Mouse (Mus musculus): ENCODE data around the gene Hivep3.

Gene Hivep3

GRCm38 (mm10) chr4:120057529-120057928, 323.9 kb downstream of the Hivep3 start:
- DNase-seq (ENCODE audit: low spot score in 2 of 2), result no peak

DNA sequence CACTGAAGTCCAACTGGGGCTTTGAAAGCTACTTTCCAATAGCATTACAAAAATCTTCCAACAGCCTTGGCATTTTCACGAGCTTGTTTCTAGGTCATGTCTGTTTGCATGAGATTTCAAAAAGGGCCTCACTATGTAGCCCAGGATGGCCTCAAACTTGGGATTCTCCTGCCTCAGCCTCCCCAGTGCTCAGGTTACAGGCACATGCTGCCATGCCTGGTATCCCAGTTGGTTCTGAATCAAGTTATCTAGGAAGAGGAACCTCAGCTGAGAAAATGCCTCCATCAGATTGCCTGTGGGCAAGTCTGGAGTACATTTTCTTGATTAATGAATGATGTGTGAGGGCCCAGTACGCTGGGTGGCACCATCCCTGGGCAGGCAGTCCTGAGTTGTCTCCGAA, 324.6 kb downstream of the Hivep3 start:
- no peak for DNase-seq (ENCODE audit: low spot score in 2 of 2)

DNA sequence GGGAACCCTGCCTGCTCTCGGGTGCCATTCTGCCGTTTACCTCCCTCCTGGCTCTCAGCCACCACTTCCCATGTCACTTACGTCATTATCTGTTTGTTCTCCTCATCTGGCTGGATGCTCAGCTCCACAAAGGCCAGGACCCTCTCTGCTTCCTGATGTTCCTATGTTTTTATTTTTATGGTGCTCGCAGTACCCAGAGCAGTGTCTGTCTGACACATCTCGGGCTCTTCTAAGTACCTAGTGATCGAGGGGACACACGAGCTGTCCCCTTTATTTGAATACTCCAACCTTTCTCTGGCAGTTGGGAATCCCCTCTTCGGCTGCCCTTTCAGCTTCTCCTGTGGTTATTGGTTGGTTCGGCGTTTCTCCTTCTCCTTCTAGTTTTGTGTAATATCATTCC, 325.2 kb downstream of the Hivep3 start:
- DNase-seq (ENCODE audit: low spot score in 2 of 2), result no peak

DNA sequence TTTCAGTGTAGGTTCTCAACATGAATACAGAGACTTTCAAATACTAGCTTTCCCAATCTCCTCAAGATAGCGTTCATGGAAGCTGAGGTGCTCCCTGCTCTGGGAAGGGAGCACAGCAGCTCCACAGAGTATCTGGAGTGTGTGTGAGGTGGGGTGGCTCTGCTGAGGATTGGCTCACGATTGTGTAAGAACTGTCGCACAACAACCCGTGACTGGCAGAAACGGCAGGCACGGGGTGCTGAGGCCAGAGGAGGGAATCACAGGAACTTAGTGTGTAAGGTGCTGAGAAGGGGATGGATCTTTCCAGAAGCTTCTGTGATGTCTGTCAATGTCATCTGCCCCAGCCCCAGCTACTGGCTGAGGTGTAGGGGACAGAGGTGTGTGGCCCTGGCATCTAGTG, 328.1 kb downstream of the Hivep3 start:
- DNase-seq (ENCODE audit: low spot score in 2 of 2), result no peak

DNA sequence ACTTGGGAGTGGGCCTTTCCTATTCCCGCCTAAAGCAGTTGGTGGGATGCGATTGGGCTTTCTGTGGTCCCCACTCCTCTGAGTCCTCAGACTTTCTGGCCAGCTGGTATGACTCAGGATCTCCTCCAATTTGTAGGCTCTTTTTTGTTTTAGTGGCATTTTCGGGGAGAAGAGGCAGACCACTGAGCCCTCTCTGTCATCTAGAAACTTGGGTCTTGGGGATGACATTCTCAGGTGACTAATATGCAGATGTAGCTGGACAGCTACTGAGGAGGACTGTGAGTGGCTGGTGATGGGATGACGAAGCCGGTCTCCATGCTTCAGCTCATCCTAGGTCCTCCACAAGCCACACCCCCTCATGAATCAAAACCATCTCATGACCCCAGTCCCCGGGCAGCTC, 328.6 kb downstream of the Hivep3 start:
- DNase-seq (ENCODE audit: low spot score in 2 of 2), result no peak

DNA sequence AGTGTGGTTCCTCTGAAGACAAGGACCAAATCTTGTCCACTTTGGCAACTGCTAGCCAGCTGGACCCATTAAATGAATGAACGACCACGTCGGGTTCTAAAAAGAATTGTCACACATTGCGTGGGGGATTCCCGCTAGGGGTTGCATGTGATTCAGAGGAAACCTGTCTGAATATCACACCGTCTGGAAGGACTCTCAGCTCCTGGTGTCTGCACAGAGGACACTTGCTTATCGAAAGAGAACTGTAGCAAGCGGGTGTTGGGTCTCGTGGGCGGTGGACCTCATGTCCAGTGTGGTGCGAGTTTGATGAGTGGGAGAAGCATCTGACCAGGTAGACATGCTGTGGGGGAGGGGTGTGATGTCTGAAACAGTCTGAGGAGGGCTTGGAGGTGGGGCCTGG, 329.2 kb downstream of the Hivep3 start:
- DNase-seq (ENCODE audit: low spot score in 2 of 2), result no peak

DNA sequence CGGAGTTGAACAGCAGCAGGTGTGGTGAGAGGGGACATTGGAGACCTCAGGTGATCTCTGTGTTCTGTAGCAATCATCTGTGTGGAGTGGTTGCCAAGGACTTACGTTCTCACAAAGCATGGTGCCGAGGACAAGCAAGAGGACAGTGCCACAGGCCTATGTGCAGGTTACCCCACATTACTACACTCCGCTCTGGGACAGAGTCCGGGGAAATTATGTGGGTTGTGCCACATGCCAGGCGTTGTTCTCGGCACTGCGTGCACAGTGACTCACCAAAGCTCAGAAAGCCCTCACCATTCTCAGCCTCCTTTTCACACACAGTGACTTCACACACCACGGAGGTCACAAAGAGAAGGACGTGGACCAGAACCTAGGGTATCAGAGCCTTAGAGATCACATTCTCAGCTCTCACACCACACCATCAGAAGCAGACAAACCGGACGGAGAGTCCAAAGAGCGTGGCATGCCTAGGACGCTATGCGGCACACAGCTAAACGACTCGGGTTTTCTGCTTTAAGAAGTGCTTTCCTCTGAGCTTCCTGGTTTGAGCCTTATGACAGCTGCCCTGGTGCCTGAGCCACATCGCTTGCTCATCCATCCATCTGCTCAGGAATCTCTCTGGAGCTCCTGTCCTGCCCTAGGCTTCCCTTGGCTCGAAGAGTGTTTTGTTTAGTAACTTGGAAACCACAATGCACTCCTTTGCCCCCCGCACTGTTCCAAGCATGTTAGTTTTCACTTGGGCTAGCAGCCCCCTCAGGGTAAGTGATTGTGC, 330.0 kb downstream of the Hivep3 start:
- DNase-seq (ENCODE audit: low spot score in 2 of 2), result no peak

DNA sequence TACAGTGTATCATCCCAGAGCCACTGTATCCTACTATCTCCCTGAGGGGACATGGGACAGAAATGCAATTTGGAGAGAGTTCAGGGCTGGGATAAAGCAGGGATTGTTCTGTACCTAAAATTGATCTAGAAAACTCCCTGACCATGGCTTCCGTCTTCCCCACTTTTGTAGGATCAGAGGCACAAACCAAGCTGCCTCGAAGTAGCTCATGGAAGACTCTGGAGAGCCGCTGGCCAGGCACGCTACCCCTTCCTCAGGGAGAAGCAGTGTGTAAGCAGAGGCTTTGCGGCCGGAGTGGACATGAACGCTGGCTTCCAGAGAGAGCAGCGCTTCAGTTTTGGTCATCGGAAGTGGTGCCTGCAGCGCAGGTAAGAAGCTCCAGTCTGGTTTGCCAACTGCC, 331.1 kb downstream of the Hivep3 start, which contains the start of gene AL607142.1:
Gene AL607142.1 (plus strand): TSS at position 301 of the 400 bp plus-strand sequence.
- no peak for DNase-seq (ENCODE audit: low spot score in 2 of 2)

DNA sequence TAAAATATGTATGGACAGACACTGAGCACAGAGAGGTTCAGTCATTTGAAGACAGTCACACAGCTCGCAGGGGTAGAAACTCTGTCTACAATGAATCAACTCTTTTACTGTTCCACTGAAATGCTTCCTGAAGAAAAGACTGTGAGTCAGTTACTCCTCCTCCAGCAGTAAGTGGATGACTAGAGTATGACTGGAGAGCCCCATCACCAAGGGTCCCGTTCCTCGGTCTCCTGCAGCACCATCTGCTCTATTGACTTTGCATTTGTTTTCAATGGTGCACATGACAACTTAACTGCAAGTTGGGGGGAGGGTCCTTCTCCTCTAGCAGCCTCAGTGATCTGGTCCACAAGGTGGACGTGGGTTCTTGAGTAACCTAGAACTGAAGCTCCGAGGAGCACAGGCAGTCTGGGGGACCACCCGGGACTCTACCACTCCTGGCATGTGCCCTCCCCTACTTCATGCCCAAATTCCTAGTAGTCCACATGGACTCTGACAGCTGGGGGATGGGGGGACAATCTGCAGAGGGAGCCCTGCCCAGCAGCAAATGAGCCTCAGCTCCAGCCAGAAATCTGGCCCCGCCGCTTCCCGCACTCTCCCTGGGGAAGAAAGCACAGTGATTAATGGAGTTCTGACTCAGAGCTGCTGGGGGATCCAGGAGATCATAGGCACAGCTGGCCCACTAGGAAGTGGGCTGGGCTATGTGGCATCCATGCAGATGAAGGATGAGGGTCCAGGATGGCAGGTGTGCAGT, 333.4 kb downstream of the Hivep3 start:
- DNase-seq (ENCODE audit: low spot score in 2 of 2), result no peak

GRCm38 (mm10) chr4:120067592-120068235, 334.1 kb downstream of the Hivep3 start:
- no peak for DNase-seq (ENCODE audit: low spot score in 2 of 2)

DNA sequence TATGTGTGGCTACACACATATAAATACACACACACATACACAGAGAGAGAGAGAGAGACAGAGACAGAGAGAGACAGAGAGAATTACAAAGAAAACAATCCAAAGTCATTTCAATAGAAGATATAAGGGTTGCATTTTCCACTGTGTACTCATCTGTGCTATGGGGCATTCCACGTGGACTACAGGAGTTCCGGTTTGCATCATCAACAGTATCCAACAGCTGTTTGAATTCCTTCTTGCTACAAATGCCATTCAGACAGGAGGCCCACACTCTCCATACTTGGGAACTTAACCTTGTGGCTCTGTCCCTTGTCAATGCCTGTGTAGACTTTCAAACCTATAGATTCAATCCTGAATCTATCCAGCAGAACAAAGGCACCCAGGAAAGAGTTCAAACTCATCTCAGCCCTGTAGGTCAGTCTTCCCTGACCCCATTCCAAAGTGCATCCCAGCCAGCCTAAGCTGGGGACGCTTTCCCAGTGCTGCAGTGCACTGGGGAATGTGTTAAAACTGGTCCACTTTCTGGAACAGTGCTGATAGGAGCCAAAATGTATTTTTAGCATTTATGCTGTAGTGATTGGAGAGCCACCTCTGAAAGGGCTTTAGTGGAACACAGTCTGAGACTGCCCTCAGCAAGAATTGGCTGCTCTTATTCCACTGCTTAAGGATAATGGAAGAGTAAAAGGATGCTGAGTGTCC, 335.4 kb downstream of the Hivep3 start:
- DNase-seq (ENCODE audit: low spot score in 2 of 2), result no peak

GRCm38 (mm10) chr4:120069582-120069980, 336.0 kb downstream of the Hivep3 start:
- no peak for DNase-seq (ENCODE audit: low spot score in 2 of 2)

- no peak for DNase-seq (ENCODE audit: low spot score in 2 of 2)
Observed at GRCm38 (mm10) chr4:120071411-120071810, 337.8 kb downstream of the Hivep3 start.

GRCm38 (mm10) chr4:120071842-120072507, 338.4 kb downstream of the Hivep3 start:
- no peak for DNase-seq (ENCODE audit: low spot score in 2 of 2)

DNA sequence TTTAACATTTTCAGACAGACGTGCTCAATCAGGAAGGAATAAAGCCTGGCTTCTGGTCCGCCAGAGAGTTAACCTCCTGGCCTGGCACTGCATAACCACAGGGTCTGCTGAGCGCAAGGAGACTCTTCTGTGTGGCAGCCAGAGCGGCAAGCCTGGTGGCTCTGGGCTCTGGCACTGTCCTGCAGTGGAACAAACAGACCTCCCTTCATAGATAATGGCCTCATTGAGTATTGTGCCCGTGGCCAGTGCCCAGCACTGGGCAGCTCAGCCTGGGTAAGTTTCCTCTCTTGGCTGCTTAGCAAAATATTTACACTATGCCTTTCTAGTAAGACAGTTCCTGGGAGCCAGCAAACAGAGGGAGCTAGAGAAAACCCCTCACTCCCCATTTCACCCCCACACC, 340.5 kb downstream of the Hivep3 start:
- DNase-seq (ENCODE audit: low spot score in 2 of 2), result no peak

- DNase-seq (ENCODE audit: low spot score in 2 of 2), result no peak
Observed at GRCm38 (mm10) chr4:120077322-120077721, 343.7 kb downstream of the Hivep3 start.

DNA sequence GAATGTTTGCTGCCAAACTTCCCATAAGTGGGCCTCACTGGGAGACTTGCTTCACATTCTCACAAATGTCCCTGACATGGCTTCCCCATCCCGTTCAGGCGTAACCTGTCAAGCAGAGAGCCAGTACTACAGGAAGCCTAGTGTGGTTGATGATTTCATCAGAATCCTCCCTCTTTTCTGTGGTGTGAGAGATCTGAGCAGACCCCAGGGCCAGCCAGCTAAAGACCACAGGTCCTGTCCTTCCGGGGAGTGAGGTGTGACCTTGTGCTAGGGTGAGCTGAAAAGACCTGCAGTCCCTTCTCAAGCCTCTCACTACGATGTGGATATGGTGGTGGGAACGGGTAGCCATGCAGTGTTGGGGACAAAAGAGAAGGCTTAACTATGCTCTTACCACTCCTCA, 348.9 kb downstream of the Hivep3 start:
- no peak for DNase-seq (ENCODE audit: low spot score in 2 of 2)

GRCm38 (mm10) chr4:120083700-120084099, 350.1 kb downstream of the Hivep3 start:
- DNase-seq (ENCODE audit: low spot score in 2 of 2), result no peak

DNA sequence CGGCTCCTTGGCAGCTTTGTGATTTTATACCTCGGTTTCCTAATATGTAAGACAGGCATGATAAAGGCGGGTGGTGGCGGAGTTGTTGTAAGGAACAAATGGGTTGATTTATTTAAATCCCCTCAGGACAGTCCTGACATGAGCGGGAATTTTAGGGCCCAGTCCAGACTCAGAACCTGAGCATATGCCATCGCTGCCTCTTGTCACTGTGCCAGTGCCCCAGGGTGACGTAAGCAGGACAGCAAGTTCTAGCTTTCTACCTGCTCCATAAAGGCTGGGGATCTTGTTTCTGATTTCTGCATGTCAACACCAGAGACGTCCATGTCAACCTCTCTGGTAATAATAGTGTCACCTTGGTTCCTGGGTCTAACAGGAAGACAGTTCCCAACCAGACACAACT, 356.0 kb downstream of the Hivep3 start:
- DNase-seq (ENCODE audit: low spot score in 2 of 2), result no peak

DNA sequence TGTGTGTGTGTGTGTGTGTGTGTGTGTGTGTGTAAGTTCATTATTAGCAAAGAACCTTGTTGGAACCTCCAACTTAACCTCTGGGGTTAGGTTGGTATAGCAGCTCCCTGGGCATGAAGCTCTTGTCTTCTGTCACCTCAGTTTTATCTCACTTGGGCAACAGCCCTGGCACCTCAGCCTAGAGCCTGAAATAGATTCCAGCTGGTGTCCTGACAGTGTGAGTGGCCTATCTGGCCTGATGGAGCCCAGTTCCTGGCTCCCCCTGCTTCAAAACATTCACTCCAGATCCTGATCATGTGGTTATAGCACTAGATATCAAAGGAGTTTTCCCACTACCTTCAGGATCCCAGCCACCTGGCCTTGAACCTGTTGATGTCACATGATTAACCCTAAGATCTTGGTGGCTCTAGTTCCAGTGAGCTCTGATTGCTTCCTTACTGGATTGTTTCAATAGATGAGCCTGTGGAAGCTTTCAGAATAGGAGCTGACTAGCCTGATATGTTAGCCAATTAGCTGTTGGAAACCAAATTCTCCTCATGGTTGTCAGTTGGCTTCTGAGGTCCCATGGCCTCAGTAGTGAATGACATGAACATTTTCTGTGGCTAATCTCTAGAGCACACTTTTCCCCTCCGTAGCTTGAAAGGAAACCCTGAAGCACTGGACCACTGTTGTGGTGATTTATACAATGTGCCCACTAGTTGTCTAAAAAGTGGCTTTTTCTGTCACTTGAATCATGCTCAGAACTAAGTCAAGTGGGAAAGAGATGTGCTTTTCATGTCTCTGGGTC, 358.6 kb downstream of the Hivep3 start:
- no peak for DNase-seq (ENCODE audit: low spot score in 2 of 2)

- no peak for DNase-seq (ENCODE audit: low spot score in 2 of 2)
Observed at GRCm38 (mm10) chr4:120096935-120097334, 363.4 kb downstream of the Hivep3 start.
